Mouse (Mus musculus) gonadal fat pad, adult 2 months (tissue): ENCODE data around the gene Lrch3. TPM values are rescaled to one million over a fixed set of nuclear protein-coding genes. Genes with fewer than 3 reads are reported as not detected.

ENCODE experiments used
- DNase-seq: peaks from one replicate; pipeline ENCODE4 v3.0.0-alpha.2; 2012; ENCODE audit warnings: low read depth
- polyA plus RNA-seq: library from polyadenylated mRNA; depleted of rRNA; stranded (reverse); fragments of >200 nt; gene quantifications from 2 replicates; pipeline ENCODE4 v1.2.3, GENCODE M21; 2012

Lrch3 gene
- polyA plus RNA-seq, 1 experiment: 29.9 TPM

DNA sequence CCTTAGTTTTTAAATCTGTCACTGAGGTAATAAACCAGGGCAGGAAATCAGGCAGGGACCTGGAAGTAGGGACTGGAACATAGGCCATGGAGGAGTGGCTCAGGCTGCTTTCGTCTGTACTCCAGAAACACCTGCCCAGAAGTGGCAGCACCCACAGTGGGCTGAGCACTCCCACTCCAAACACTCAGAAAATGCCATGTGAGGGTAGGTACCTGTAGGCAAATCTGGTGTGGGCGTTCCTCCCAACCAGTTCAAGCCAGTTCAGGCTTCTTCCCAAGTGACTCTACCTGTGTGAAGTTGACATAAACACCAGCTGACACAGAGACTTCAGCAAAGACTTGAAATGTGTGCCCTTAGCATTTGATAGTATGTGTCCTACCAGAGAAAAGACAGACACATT is 70.7 kb downstream of the Lrch3 start:
- DNase-seq: peak; percentile 14

DNA sequence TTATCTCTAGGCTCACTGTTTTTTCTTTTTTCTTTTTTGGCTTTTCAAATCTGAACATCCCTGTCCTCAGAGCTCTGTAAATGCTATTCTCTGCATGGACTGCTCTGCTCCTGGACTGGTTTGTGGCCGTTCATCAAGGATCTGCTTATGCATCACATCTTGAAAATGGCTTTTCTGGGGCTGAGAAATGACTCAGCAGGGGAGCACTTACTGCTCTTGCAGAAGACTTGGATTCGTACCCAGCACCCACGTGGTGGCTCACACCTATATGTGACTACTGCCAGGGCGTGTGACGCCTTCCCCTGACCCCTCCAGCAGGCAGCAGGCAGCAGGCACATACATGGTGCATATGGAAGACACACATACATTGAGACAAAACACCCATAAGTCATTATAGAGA is 78.3 kb downstream of the Lrch3 start:
- no peak for DNase-seq

- DNase-seq: no peak
These were observed 91.3 kb downstream of the Lrch3 start for GRCm38 (mm10) chr16:33005216-33005615.

DNA sequence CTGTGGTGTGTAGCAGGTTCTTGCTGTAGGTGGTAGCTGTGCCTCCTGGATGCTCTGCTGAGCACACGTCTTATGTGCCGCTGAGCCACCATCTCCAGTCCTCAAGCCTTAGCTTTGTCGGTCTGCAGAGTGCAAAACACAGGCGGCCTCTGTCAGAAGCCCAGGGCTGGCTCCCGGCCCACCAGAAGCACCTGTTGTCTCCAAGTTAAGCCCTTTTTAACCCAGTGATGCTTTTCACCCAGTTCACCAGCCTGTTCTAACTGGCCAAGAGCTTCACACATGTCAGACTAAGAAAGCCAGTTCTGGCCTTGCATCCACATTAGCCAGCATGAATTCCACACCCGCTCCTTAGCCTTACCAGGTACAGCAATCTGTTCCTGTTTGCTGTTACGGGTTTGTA is 93.0 kb downstream of the Lrch3 start:
- no peak for DNase-seq

- no peak for DNase-seq
These were observed 93.5 kb downstream of the Lrch3 start for GRCm38 (mm10) chr16:33007436-33007835.

GRCm38 (mm10) chr16:33010166-33010565 is 96.3 kb downstream of the Lrch3 start:
- no peak for DNase-seq

GRCm38 (mm10) chr16:33013801-33014200 is 99.9 kb downstream of the Lrch3 start:
- DNase-seq: no peak

DNA sequence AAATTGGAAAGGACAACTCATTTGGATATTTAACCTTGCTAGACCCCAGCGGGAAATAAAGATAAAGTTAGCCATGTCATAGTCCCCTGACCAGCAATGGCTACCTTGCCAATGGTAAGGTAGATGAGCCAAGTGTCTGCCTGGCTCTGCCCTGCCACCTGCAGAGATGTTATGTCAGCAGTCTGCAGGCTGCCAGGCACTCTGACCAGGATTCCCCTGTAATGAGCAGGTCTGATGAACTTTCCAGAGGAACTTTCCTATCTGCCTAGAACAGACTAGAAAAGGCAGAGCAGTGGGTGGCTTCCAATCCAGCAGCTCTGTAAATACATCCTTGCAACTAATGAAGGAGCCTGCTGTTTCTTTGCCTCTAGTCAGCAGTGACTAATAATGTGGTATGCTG is 101.0 kb downstream of the Lrch3 start:
- DNase-seq: no peak

- DNase-seq: no peak
These were observed 101.6 kb downstream of the Lrch3 start for GRCm38 (mm10) chr16:33015396-33015907.

DNA sequence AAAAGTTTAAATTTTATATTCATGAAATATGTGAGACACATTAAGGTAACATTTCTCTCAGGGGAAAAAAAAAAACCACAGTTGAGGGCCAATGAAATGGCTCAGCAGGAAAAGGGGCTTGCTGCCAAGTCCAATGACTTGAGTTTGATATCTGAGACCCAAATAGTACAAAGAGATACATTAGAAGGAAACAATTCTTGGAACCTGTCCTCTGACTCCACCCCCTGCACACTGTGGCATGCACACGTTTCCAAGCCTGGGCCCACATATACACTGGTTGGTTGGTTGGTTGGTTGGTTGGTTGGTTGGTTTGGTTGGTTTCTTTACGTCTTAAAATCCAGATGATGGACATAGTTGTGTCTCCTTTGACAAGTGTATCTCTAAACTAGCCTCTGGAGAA is 102.1 kb downstream of the Lrch3 start:
- DNase-seq: no peak

GRCm38 (mm10) chr16:33017677-33018349 is 103.9 kb downstream of the Lrch3 start:
- peak; percentile 42 for DNase-seq

- DNase-seq: no peak
These were observed 105.3 kb downstream of the Lrch3 start for GRCm38 (mm10) chr16:33019117-33019770.

DNA sequence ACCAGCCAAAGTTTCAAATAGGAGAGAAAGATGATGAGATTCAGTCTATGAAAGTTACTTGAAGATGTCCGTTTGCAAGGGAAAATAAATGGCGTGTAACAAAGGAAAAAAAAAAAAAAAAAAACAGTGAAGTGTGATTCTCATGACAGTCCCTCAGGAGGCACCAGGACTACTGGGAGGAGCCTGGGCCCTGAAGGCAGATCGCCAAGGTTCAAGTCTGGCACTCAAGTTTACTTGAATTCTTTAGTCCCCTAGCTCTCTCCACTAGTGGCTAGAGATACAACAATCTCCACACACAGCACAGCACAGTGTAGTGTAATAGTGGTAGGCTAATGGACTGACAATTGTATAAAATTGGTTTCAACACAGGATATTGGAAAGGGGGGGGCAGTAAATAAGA is 107.5 kb downstream of the Lrch3 start:
- DNase-seq: no peak

- no peak for DNase-seq
These were observed 109.8 kb downstream of the Lrch3 start for GRCm38 (mm10) chr16:33023750-33024149.

DNA sequence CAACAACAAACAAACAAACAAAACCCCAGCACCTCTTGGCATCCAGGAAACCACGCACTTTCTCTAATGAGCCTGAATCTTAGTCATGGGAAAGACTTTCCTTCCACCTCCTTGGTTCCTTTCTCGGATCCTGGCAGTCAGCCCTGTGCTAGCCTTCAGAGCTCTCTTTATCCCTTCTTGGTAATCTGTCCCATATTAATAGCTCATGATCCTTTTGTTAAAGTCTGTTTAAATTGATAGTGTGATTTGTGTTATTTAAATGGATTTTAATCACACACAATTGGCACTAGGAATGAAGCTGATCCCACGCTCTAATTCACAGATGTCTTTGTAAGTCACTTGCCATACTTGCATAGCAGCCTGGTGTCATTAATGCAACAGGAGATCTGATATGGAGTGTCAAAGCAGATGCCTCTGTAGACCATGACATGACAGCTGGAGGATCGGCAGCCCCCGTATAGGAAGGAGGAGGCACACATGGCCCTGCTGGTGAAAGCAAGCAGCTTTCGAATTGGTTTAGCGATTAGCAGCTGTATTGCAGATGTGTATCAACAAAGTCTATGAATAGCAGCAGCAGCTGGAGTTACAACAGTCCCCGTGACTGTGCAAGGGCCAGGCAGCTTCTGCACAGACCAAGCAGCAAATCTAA is 110.7 kb downstream of the Lrch3 start:
- DNase-seq: no peak

DNA sequence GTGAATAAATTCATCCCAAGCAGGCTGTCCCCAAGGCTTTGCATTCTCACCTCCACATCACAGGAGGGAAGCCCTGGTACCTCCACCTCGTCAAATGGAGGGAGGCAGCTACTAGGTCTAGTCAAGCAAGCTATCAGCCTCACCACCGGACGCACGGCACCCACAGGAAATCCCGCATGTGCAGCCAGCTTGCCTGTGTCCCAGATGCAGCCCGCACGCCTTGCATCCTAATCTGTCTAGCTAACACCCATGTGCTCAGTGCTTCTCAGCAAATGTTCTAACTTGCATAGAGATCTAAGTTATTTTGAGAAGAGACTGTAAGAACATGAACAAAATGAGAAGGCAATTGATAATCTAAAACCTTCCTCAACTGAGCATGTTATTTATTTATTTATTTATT is 112.5 kb downstream of the Lrch3 start:
- DNase-seq: no peak

GRCm38 (mm10) chr16:33036006-33036405 is 122.1 kb downstream of the Lrch3 start:
- DNase-seq: no peak

DNA sequence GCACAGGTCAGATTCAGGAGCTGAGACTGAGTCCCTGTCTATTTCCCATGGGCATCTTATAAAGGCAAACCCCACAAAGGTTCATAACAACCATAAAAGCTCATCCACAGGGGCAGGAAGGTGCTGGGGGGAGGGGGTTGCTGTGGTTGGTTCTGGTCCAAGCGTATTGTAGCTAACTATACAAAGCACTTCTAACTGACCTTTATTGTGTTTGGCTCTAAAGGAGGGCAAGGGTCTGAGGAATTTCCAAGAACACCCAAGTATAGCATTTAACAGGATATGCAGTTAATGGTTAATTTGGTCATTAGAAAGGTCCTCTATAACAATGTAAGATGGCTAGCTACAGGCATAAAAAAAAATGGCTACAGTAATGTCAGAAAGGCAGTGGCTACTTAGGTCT is 128.8 kb downstream of the Lrch3 start:
- no peak for DNase-seq

- DNase-seq: no peak
These were observed 129.4 kb downstream of the Lrch3 start for GRCm38 (mm10) chr16:33043268-33043667.

GRCm38 (mm10) chr16:33048004-33048403 is 134.1 kb downstream of the Lrch3 start:
- DNase-seq: no peak

DNA sequence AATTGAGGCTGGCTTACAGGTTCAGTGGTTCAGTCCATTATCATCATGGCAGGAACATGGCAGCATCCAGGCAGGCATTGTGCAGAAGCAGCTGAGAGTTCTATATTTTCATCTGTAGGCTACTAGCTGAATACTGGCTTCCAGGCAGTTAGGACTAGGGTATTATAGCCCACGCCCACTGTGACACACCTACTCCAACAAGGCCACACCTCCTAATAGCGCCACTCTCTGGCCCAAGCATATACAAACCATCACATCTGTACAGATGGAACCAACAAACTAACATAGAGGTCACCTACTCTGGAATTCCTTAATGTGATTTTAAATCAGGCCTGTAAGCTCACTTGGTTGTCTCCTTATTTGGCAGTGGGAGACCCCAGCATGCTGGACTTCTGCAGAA is 134.8 kb downstream of the Lrch3 start:
- DNase-seq: no peak

DNA sequence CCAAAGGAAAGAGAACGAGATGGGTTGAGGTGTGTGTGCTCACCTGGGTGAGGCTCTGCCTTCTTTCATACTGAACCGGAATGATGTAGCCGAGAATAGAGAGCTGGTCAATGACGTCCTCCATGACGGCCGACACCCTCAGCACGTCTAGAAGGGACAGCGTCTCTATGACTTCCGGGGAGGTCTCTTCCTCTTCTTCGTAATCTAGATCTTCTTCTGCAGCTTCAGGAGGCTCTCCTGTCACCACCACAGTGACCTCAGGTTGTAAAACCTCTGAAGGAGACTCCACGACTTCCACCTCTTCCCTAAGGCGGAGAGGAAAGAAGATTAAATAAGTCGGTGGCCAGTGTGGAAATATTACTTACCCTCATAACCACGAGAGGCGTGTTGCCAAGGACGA is 135.9 kb downstream of the Lrch3 start:
- DNase-seq: no peak

GRCm38 (mm10) chr16:33053141-33053540 is 139.2 kb downstream of the Lrch3 start:
- DNase-seq: no peak
